Mouse (Mus musculus) neural tube, embryonic 13.5 days (tissue): ENCODE data around the gene Sell. TPM values are rescaled to one million over a fixed set of nuclear protein-coding genes. Genes with fewer than 3 reads are reported as not detected.

Experiments used
- ATAC-seq: fragments of 200-750 bp; cut with Nextera tagmentation; 2 replicates; pipeline ENCODE4 v1.8.0; 2017; ENCODE audit warnings: low read depth, mild to moderate bottlenecking, moderate TSS enrichment, moderate library complexity
- H3K27ac ChIP-seq: fragments of 300-500 bp; sonication (generic); replicated peaks from 2 replicates; pipeline ENCODE4 v1.5.1; 2015; ENCODE audit warnings: moderate library complexity, mild to moderate bottlenecking, inconsistent platforms
- H3K27me3 ChIP-seq: fragments of 300-500 bp; sonication (generic); 2 replicates; pipeline ENCODE4 v1.6.1; 2015; ENCODE audit warnings: mild to moderate bottlenecking, inconsistent platforms
- H3K36me3 ChIP-seq: fragments of 300-500 bp; sonication (generic); 2 replicates; pipeline ENCODE4 v1.6.1; 2015; ENCODE audit warnings: mild to moderate bottlenecking, inconsistent platforms
- H3K4me1 ChIP-seq: fragments of 300-500 bp; sonication (generic); replicated peaks from 2 replicates; pipeline ENCODE4 v1.6.1; 2015; ENCODE audit warnings: inconsistent platforms
- H3K4me2 ChIP-seq: fragments of 300-500 bp; sonication (generic); 2 replicates; pipeline ENCODE4 v1.6.1; 2015; ENCODE audit warnings: inconsistent platforms, mild to moderate bottlenecking, moderate library complexity
- H3K4me3 ChIP-seq: fragments of 300-500 bp; sonication (generic); 2 replicates; pipeline ENCODE4 v1.5.1; 2015; ENCODE audit warnings: mild to moderate bottlenecking, inconsistent platforms
- H3K9ac ChIP-seq: fragments of 300-500 bp; sonication (generic); 2 replicates; pipeline ENCODE4 v1.6.1; 2015; ENCODE audit warnings: moderate library complexity, mild to moderate bottlenecking, inconsistent platforms
- H3K9me3 ChIP-seq: fragments of 300-500 bp; sonication (generic); 2 replicates; pipeline ENCODE4 v1.6.1; 2016; ENCODE audit warnings: inconsistent platforms
- WGBS: fragments of 180-500 bp; shearing (Covaris S2); methylation state at CpG from one replicate; pipeline ENCODE4 v1.1.7; 2015; 5-methylcytosine and 5-hydroxymethylcytosine counted together
- polyA plus RNA-seq: library from polyadenylated mRNA; unstranded; fragments of >200 nt; fragmentation: Nextera tagmentation; extraction: Ambion mirVana; gene quantifications from 2 replicates; pipeline ENCODE4 v1.2.1, GENCODE M21; 2015

The Sell gene
- polyA plus RNA-seq, 1 experiment from 2014 or later = 0.36 TPM

- no peak overlapping the region for H3K4me2 ChIP-seq
- WGBS = 48% methylated on average over 2 of the region's 2 CpGs
- no peak for ATAC-seq
- no peaks in the 10 kb centered on the region for H3K36me3 ChIP-seq
- H3K27me3 ChIP-seq = no peaks in the 10 kb centered on the region
- no peaks in the 10 kb centered on the region for H3K9me3 ChIP-seq
- no peaks in the 10 kb centered on the region for H3K4me1 ChIP-seq
- H3K27ac ChIP-seq = no peak overlapping the region
- H3K9ac ChIP-seq = no peak overlapping the region
- H3K4me3 ChIP-seq = no peak overlapping the region
Observed at GRCm38 (mm10) chr1:164054800-164055199, 7.0 kb upstream of the Sell start.

GRCm38 (mm10) chr1:164060071-164060470, 1.7 kb upstream of the Sell start:
- H3K36me3 ChIP-seq = no peaks in the 10 kb centered on the region
- no peak overlapping the region for H3K4me3 ChIP-seq
- H3K27me3 ChIP-seq = no peaks in the 10 kb centered on the region
- WGBS = 90% methylated on average over 4 of the region's 4 CpGs
- H3K4me1 ChIP-seq = no peaks in the 10 kb centered on the region
- H3K9me3 ChIP-seq = no peaks in the 10 kb centered on the region
- H3K9ac ChIP-seq = no peak overlapping the region
- ATAC-seq = no peak
- no peak overlapping the region for H3K27ac ChIP-seq
- H3K4me2 ChIP-seq = no peak overlapping the region

- H3K4me3 ChIP-seq = no peak overlapping the region
- no peak overlapping the region for H3K27ac ChIP-seq
- no peaks in the 10 kb centered on the region for H3K36me3 ChIP-seq
- 49% methylated on average over 4 of the region's 4 CpGs for WGBS
- no peak overlapping the region for H3K9ac ChIP-seq
- no peaks in the 10 kb centered on the region for H3K27me3 ChIP-seq
- no peaks in the 10 kb centered on the region for H3K9me3 ChIP-seq
- no peak overlapping the region for H3K4me2 ChIP-seq
- no peak for ATAC-seq
- H3K4me1 ChIP-seq = no peaks in the 10 kb centered on the region
Observed at GRCm38 (mm10) chr1:164061278-164061677, 504 bp upstream of the Sell start.

GRCm38 (mm10) chr1:164062856-164063255, 1.1 kb downstream of the Sell start:
- H3K4me2 ChIP-seq = no peak overlapping the region
- no peak for ATAC-seq
- no peaks in the 10 kb centered on the region for H3K4me1 ChIP-seq
- no peaks in the 10 kb centered on the region for H3K36me3 ChIP-seq
- 58% methylated on average over 2 of the region's 2 CpGs for WGBS
- no peaks in the 10 kb centered on the region for H3K27me3 ChIP-seq
- H3K9me3 ChIP-seq = no peaks in the 10 kb centered on the region
- no peak overlapping the region for H3K9ac ChIP-seq
- no peak overlapping the region for H3K27ac ChIP-seq
- H3K4me3 ChIP-seq = no peak overlapping the region

- Histone ChIP-seq H3K27ac (no peak overlapping the region), H3K9me3 (no peaks in the 10 kb centered on the region), H3K4me1 (no peaks in the 10 kb centered on the region), H3K36me3 (no peaks in the 10 kb centered on the region), H3K9ac (no peak overlapping the region), H3K4me3 (no peak overlapping the region), H3K4me2 (no peak overlapping the region), H3K27me3 (no peaks in the 10 kb centered on the region)
- 70% methylated on average over 3 of the region's 3 CpGs for WGBS
- no peak for ATAC-seq
Observed at GRCm38 (mm10) chr1:164063745-164064144, 2.0 kb downstream of the Sell start.

GRCm38 (mm10) chr1:164069261-164069660, 7.5 kb downstream of the Sell start:
- no peak overlapping the region for H3K4me3 ChIP-seq
- H3K4me1 ChIP-seq = no peaks in the 10 kb centered on the region
- H3K9me3 ChIP-seq = no peaks in the 10 kb centered on the region
- no peaks in the 10 kb centered on the region for H3K27me3 ChIP-seq
- H3K9ac ChIP-seq = no peak overlapping the region
- no peaks in the 10 kb centered on the region for H3K36me3 ChIP-seq
- ATAC-seq = no peak
- H3K4me2 ChIP-seq = no peak overlapping the region
- no peak overlapping the region for H3K27ac ChIP-seq

GRCm38 (mm10) chr1:164070461-164070860, 8.7 kb downstream of the Sell start:
- no peak for ATAC-seq
- H3K9ac ChIP-seq = no peak overlapping the region
- WGBS = 89% methylated on average over 4 of the region's 4 CpGs
- no peaks in the 10 kb centered on the region for H3K36me3 ChIP-seq
- H3K4me2 ChIP-seq = no peak overlapping the region
- H3K4me1 ChIP-seq = no peaks in the 10 kb centered on the region
- no peak overlapping the region for H3K4me3 ChIP-seq
- no peak overlapping the region for H3K27ac ChIP-seq
- no peaks in the 10 kb centered on the region for H3K9me3 ChIP-seq
- H3K27me3 ChIP-seq = no peaks in the 10 kb centered on the region

- Histone ChIP-seq H3K4me3 (no peak overlapping the region), H3K9me3 (no peaks in the 10 kb centered on the region), H3K4me1 (no peaks in the 10 kb centered on the region), H3K27me3 (no peaks in the 10 kb centered on the region), H3K9ac (no peak overlapping the region), H3K27ac (no peak overlapping the region), H3K4me2 (no peak overlapping the region), H3K36me3 (no peaks in the 10 kb centered on the region)
- no peak for ATAC-seq
- WGBS = 90% methylated on average over 7 of the region's 7 CpGs
Observed at GRCm38 (mm10) chr1:164071111-164071510, 9.3 kb downstream of the Sell start.

GRCm38 (mm10) chr1:164072001-164072400, 10.2 kb downstream of the Sell start:
- no peak for ATAC-seq
- 85% methylated on average over 4 of the region's 4 CpGs for WGBS
- no peak overlapping the region for H3K27ac ChIP-seq
- no peak overlapping the region for H3K9ac ChIP-seq
- H3K27me3 ChIP-seq = no peaks in the 10 kb centered on the region
- H3K4me1 ChIP-seq = no peaks in the 10 kb centered on the region
- H3K36me3 ChIP-seq = no peaks in the 10 kb centered on the region
- H3K4me2 ChIP-seq = no peak overlapping the region
- H3K9me3 ChIP-seq = no peaks in the 10 kb centered on the region
- no peak overlapping the region for H3K4me3 ChIP-seq

GRCm38 (mm10) chr1:164073091-164073490, 11.3 kb downstream of the Sell start:
- Histone ChIP-seq H3K9ac (no peak overlapping the region), H3K27me3 (no peaks in the 10 kb centered on the region), H3K4me3 (no peak overlapping the region), H3K36me3 (no peaks in the 10 kb centered on the region), H3K4me2 (no peak overlapping the region), H3K9me3 (no peaks in the 10 kb centered on the region), H3K4me1 (no peaks in the 10 kb centered on the region), H3K27ac (no peak overlapping the region)
- 91% methylated on average over 9 of the region's 9 CpGs for WGBS
- ATAC-seq = no peak

- H3K4me2 ChIP-seq = no peak overlapping the region
- no peak overlapping the region for H3K4me3 ChIP-seq
- no peaks in the 10 kb centered on the region for H3K4me1 ChIP-seq
- H3K27me3 ChIP-seq = no peaks in the 10 kb centered on the region
- WGBS = 91% methylated on average over 7 of the region's 7 CpGs
- no peak for ATAC-seq
- H3K36me3 ChIP-seq = no peaks in the 10 kb centered on the region
- H3K9ac ChIP-seq = no peak overlapping the region
- no peaks in the 10 kb centered on the region for H3K9me3 ChIP-seq
- no peak overlapping the region for H3K27ac ChIP-seq
Observed at GRCm38 (mm10) chr1:164073803-164074202, 12.0 kb downstream of the Sell start.

GRCm38 (mm10) chr1:164074606-164075140, 12.9 kb downstream of the Sell start:
- Histone ChIP-seq H3K4me3 (no peak overlapping the region), H3K27me3 (no peaks in the 10 kb centered on the region), H3K36me3 (no peaks in the 10 kb centered on the region), H3K27ac (no peak overlapping the region), H3K4me2 (no peak overlapping the region), H3K4me1 (no peaks in the 10 kb centered on the region), H3K9me3 (no peaks in the 10 kb centered on the region), H3K9ac (no peak overlapping the region)
- 86% methylated on average over 2 of the region's 2 CpGs for WGBS
- ATAC-seq = no peak

GRCm38 (mm10) chr1:164075416-164075815, 13.6 kb downstream of the Sell start:
- no peaks in the 10 kb centered on the region for H3K27me3 ChIP-seq
- 92% methylated on average over 1 of the region's 1 CpGs for WGBS
- H3K27ac ChIP-seq = no peak overlapping the region
- H3K9me3 ChIP-seq = no peaks in the 10 kb centered on the region
- no peak overlapping the region for H3K4me3 ChIP-seq
- no peak overlapping the region for H3K9ac ChIP-seq
- ATAC-seq = no peak
- H3K4me1 ChIP-seq = no peaks in the 10 kb centered on the region
- no peak overlapping the region for H3K4me2 ChIP-seq
- H3K36me3 ChIP-seq = no peaks in the 10 kb centered on the region
